Mouse (Mus musculus) adrenal gland, postnatal 10 days (tissue): ENCODE data around the gene Syt8. TPM values are rescaled to one million over a fixed set of nuclear protein-coding genes. Genes with fewer than 3 reads are reported as not detected.

Experiments used
- DNase-seq: peaks from one replicate; pipeline ENCODE4 v3.0.0; 2021; ENCODE audit warnings: mixed read lengths
- total RNA-seq, 2 experiments: library from RNA; stranded (reverse); gene quantifications; 2 replicates each; pipeline ENCODE4 v1.2.3; 2021

Gene Syt8
- total RNA-seq, 2 experiments from 2014 or later: not detected

- DNase-seq: no peak
These were observed 11.6 kb downstream of the Syt8 start for GRCm38 (mm10) chr7:142446264-142446663.

GRCm38 (mm10) chr7:142449038-142449617 lies 14.5 kb downstream of the Syt8 start:
- DNase-seq: no peak

GRCm38 (mm10) chr7:142454706-142455105 lies 20.1 kb downstream of the Syt8 start:
- no peak for DNase-seq

- no peak for DNase-seq
These were observed 20.6 kb downstream of the Syt8 start for GRCm38 (mm10) chr7:142455251-142455650.

GRCm38 (mm10) chr7:142456806-142457205 lies 22.2 kb downstream of the Syt8 start:
- no peak for DNase-seq

GRCm38 (mm10) chr7:142457227-142457811 lies 22.7 kb downstream of the Syt8 start:
- DNase-seq: no peak

- DNase-seq: no peak
These were observed 23.4 kb downstream of the Syt8 start for GRCm38 (mm10) chr7:142458026-142458425.

GRCm38 (mm10) chr7:142458676-142459298 lies 24.1 kb downstream of the Syt8 start:
- DNase-seq: no peak

- DNase-seq: no peak
These were observed 24.6 kb downstream of the Syt8 start for GRCm38 (mm10) chr7:142459299-142459691.

GRCm38 (mm10) chr7:142460636-142461077 lies 26.0 kb downstream of the Syt8 start, which contains the start of gene Lsp1:
Lsp1 (plus strand) TSS chr7:142460809.
- no peak for DNase-seq

GRCm38 (mm10) chr7:142461446-142461845 lies 26.8 kb downstream of the Syt8 start:
- no peak for DNase-seq

GRCm38 (mm10) chr7:142462190-142462589 lies 27.5 kb downstream of the Syt8 start:
- no peak for DNase-seq

GRCm38 (mm10) chr7:142462594-142463078 lies 28.0 kb downstream of the Syt8 start:
- DNase-seq: no peak

- no peak for DNase-seq
These were observed 35.6 kb downstream of the Syt8 start for GRCm38 (mm10) chr7:142470171-142470691.

GRCm38 (mm10) chr7:142470808-142471413 lies 36.3 kb downstream of the Syt8 start:
- peak; percentile 60 for DNase-seq

GRCm38 (mm10) chr7:142471414-142471861 lies 36.8 kb downstream of the Syt8 start:
- no peak for DNase-seq

GRCm38 (mm10) chr7:142471884-142472570 lies 37.4 kb downstream of the Syt8 start:
- peak; percentile 60 for DNase-seq

- DNase-seq: no peak
These were observed 38.3 kb downstream of the Syt8 start for GRCm38 (mm10) chr7:142472936-142473335.

- DNase-seq: no peak
These were observed 38.8 kb downstream of the Syt8 start for GRCm38 (mm10) chr7:142473476-142473875.

GRCm38 (mm10) chr7:142474799-142475198 lies 40.1 kb downstream of the Syt8 start:
- DNase-seq: no peak

GRCm38 (mm10) chr7:142475641-142476040 lies 41.0 kb downstream of the Syt8 start:
- DNase-seq: no peak

GRCm38 (mm10) chr7:142476271-142476670 lies 41.6 kb downstream of the Syt8 start:
- no peak for DNase-seq
